Mouse (Mus musculus): Measurements from ENCODE around the gene Olfr1053.

- TF ChIP-seq POLR2A (IDR thresholded peaks at IDR 0.05; ENCODE audit: insufficient read depth, low read depth, low read length) (no peak), CTCF (IDR thresholded peaks at IDR 0.05; ENCODE audit: insufficient read depth, low read depth, low read length) (no peak)
Observed at GRCm38 (mm10) chr2:86335333-86335732, 20.2 kb upstream of the Olfr1053 start, which contains the start of gene Olfr1054.

Measured in olfactory bulb, adult 2 months (tissue).